Mouse (Mus musculus) kidney, adult 10 weeks (tissue): ENCODE results near the gene Gm4553. TPM values are rescaled to one million over a fixed set of nuclear protein-coding genes. Genes with fewer than 3 reads are reported as not detected.

ENCODE experiments used
- polyA plus RNA-seq: library from polyadenylated mRNA; stranded (reverse); fragments of 350-450 nt; fragmentation: Illumina TruSeq; extraction: RNeasy Lipid Tissue Mini Kit (QIAGEN cat#74804); gene quantifications from one replicate; pipeline ENCODE4 v1.2.3, GENCODE M21; 2014; ENCODE audit warnings: low read depth, low replicate concordance

Gm4553 gene
- polyA plus RNA-seq = not detected

GRCm38 (mm10) chr7:142165639-142166038, at the start of gene Gm4553:
TSS of gene Gm4553 (minus strand) at chr7:142165739.

GRCm38 (mm10) chr7:142211559-142211958, 46.0 kb upstream of the Gm4553 start, which contains the start of gene Gm7579:
TSS of gene Gm7579 (plus strand) at chr7:142211859.

DNA sequence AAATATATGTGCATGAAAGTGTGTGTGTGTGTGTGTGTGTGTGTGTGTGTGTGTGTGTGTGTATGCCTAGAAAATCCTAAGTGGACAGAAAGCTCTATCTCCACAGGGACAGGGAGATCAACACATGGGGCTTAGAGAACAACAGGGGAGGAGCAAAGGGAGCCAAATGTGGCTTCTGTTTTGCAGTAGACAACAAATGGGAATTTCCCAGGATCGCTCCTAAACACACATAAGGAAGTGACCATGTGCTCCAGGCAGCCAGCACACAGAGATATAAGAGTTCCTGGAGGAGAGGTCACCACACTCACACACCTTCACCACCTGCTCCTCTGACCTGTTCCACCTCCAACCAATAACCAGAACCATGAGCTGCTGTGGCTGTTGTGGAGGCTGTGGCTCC, 35.5 kb upstream of the Gm4553 start, which contains the start of gene Krtap5-3:
Gene Krtap5-3, plus strand, starts transcription at position 301 of the 400 bp plus-strand sequence.

DNA sequence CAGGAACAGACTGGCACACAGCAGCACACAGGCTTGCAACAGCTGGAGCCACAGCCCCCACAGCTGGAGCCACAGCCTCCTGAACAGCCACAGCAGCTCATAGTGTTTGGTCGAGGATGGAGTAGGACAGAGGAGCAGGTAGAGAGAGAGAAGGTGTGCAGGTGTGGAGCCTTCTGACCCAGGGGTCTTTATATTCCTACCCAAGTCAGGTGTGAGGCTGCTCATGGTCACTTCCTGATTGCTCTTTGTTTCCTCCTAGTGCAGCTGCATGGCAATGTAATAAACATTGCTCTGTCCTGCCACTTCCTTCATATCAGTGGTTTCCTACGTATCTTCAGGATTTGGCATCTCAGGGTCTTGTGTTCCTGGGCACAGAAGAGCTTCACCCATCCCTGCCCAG, 24.8 kb upstream of the Gm4553 start, which contains the start of gene Gm10153:
Gene Gm10153, minus strand, starts transcription at position 101 of the 400 bp plus-strand sequence.

GRCm38 (mm10) chr7:142175905-142176304, 10.4 kb upstream of the Gm4553 start, which contains the start of gene Krtap5-2:
TSS of gene Krtap5-2 (minus strand) at chr7:142176005.

GRCm38 (mm10) chr7:142157013-142157412, 8.5 kb downstream of the Gm4553 start, which contains the start of gene Gm29735:
TSS of gene Gm29735 (minus strand) at chr7:142157113.

GRCm38 (mm10) chr7:142144507-142144906, 21.0 kb downstream of the Gm4553 start, which contains the start of gene Gm45337:
TSS of gene Gm45337 (minus strand) at chr7:142144607.

GRCm38 (mm10) chr7:142135934-142136333, 29.6 kb downstream of the Gm4553 start, which contains the start of gene Gm39115:
TSS of gene Gm39115 (minus strand) at chr7:142136034.

DNA sequence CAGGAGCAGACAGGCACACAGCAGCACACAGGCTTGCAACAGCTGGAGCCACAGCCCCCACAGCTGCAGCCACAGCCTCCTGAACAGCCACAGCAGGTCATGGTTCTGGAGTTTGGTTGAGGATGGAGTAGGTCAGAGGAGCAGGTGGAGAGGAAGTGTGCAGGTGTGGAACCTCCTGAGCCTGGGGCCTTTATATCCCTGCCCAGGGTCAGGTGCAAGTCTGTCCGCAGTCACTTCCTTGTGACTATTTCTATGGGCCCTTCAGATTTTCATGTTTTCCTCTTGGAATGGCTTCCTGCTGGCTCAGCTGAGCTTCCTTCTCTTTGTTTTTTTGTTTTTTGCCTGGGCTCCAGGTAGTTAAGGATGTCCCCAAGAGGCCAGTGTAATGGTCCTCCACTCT, 44.9 kb downstream of the Gm4553 start, which contains the start of gene Gm45618:
Gene Gm45618, minus strand, starts transcription at position 101 of the 400 bp plus-strand sequence.

Other genes starting within 250 kb of the Gm4553 start
- 47.6 TPM for gene Tollip, start 247.2 kb downstream of the Gm4553 start, polyA plus RNA-seq
- gene Brsk2, start 216.0 kb downstream of the Gm4553 start, polyA plus RNA-seq = not detected
- gene Mob2, start 104.7 kb downstream of the Gm4553 start, polyA plus RNA-seq = 10.8 TPM
- gene Dusp8, start 69.9 kb downstream of the Gm4553 start, polyA plus RNA-seq = 0.28 TPM
- gene Gm45618, start 45.0 kb downstream of the Gm4553 start, polyA plus RNA-seq = not detected
- gene Gm39115, start 29.7 kb downstream of the Gm4553 start, polyA plus RNA-seq = not detected
- gene Gm45337, start 21.1 kb downstream of the Gm4553 start, polyA plus RNA-seq = not detected
- gene Gm29735, start 8.6 kb downstream of the Gm4553 start, polyA plus RNA-seq = not detected
- gene Krtap5-2, start 10.3 kb upstream of the Gm4553 start, polyA plus RNA-seq = not detected
- not detected for gene Gm10153, start 24.6 kb upstream of the Gm4553 start, polyA plus RNA-seq
- gene Krtap5-3, start 35.6 kb upstream of the Gm4553 start, polyA plus RNA-seq = not detected
- not detected for gene Gm7579, start 46.1 kb upstream of the Gm4553 start, polyA plus RNA-seq
- not detected for gene Krtap5-5, start 64.2 kb upstream of the Gm4553 start, polyA plus RNA-seq
- gene Gm40460, start 75.3 kb upstream of the Gm4553 start, polyA plus RNA-seq = not detected
- gene Gm2431, start 92.6 kb upstream of the Gm4553 start, polyA plus RNA-seq = not detected
- not detected for gene Gm4559, start 108.6 kb upstream of the Gm4553 start, polyA plus RNA-seq
- gene Krtap5-1, start 131.4 kb upstream of the Gm4553 start, polyA plus RNA-seq = not detected
- gene Krtap5-4, start 137.8 kb upstream of the Gm4553 start, polyA plus RNA-seq = not detected
- gene Ifitm10, start 208.0 kb upstream of the Gm4553 start, polyA plus RNA-seq = not detected
- 33.5 TPM for gene Gm49369, start 216.9 kb upstream of the Gm4553 start, polyA plus RNA-seq
- gene Ctsd, start 222.3 kb upstream of the Gm4553 start, polyA plus RNA-seq = 46.4 TPM